In genomic region chr6:72544283-72544987, GRCm38 (mm10) we compare ENCODE assay signal across 8 mouse cellular contexts. TPM values are rescaled to one million over a fixed set of nuclear protein-coding genes. Genes with fewer than 3 reads are reported as not detected.
DNase-seq lines count a peak whose midpoint lies in the region; ATAC-seq and TF ChIP-seq lines count a peak whose summit lies in the region.

Capg (plus strand) TSS chr6:72544391.

- peak within 1 kb of the TSS; percentile 56 for H3K4me2 ChIP-seq in intestine, embryonic 15.5 days (replicated peaks)

- no peak for TF ChIP-seq CTCF in E14TG2a.4 (conservative IDR thresholded peaks at IDR 0.05; ENCODE audit: low read length)

- peak; percentile 35 for ATAC-seq in intestine, embryonic 15.5 days

- H3K9me3 ChIP-seq in E14TG2a.4 (ENCODE audit: low read length), result peaks cover 4% of the 10 kb centered on the region; the same call in 1 of the 2 replicates
- H3K9me3 ChIP-seq in intestine, embryonic 15.5 days, result no peaks in the 10 kb centered on the region

- 8% methylated on average over 23 of the region's 23 CpGs for WGBS in intestine, embryonic 15.5 days

- H3K4me3 ChIP-seq in E14TG2a.4 (replicated peaks; ENCODE audit: low read length), result peak within 1 kb of the TSS; percentile 73
- H3K4me3 ChIP-seq in intestine, embryonic 15.5 days (replicated peaks), result peak within 1 kb of the TSS; percentile 30

- peaks cover 45% of the 10 kb centered on the region for H3K4me1 ChIP-seq in E14TG2a.4 (replicated peaks; ENCODE audit: low read depth, low read length)
- peaks cover 13% of the 10 kb centered on the region for H3K4me1 ChIP-seq in intestine, embryonic 15.5 days (replicated peaks)

- H3K27me3 ChIP-seq in E14TG2a.4 (ENCODE audit: insufficient read depth, low read length), result peaks cover 9% of the 10 kb centered on the region; the same call in 1 of the 2 replicates
- H3K27me3 ChIP-seq in intestine, embryonic 15.5 days (replicated peaks), result no peaks in the 10 kb centered on the region

- DNase-seq in adrenal gland, postnatal 36 days, result peak; percentile 83 to 86
- no peak for DNase-seq in gonadal fat pad, adult 2 months (ENCODE audit: low read depth)
- peak; percentile 70 to 81 for DNase-seq in lung, adult 18-20 months
- peak; percentile 35 for DNase-seq in ovary, postnatal 10 days (ENCODE audit: low spot score)
- DNase-seq in cerebellum, postnatal 10 days, result no peak
- no peak for DNase-seq in retina, postnatal 1 day

- H3K9ac ChIP-seq in intestine, embryonic 15.5 days, result peak within 1 kb of the TSS; percentile 22

- H3K36me3 ChIP-seq in E14TG2a.4 (ENCODE audit: insufficient read depth, low read length), result no peaks in the 10 kb centered on the region
- no peaks in the 10 kb centered on the region for H3K36me3 ChIP-seq in intestine, embryonic 15.5 days

- H3K27ac ChIP-seq in intestine, embryonic 15.5 days, result 0 out of 2 replicates have a peak within 1 kb of the TSS, but pooled peaks have one; percentile 3

RNA-seq across cellular contexts. Expression of gene Capg, which starts in this region (rescaled TPM):
- 10 to 100 TPM; 41.3 to 45.5 TPM for total RNA-seq in adrenal gland, postnatal 36 days (2021)
- polyA plus RNA-seq in gonadal fat pad, adult 2 months (2012; rRNA removed), result 138 TPM in 2 replicates
- 33.5 and 36.0 TPM in 2 replicates for polyA plus RNA-seq in intestine, embryonic 15.5 days (2015; fragmentation: Nextera tagmentation; extraction: Ambion mirVana)

Comparison
In these comparisons a context has a peak if more than half of its experiments do, and no peak if none do; other contexts are left out.
1. DNase-seq: peak in adrenal gland, postnatal 36 days (2 of 2), lung, adult 18-20 months (2 of 2) and ovary, postnatal 10 days (single experiment); none in gonadal fat pad, adult 2 months (single experiment), cerebellum, postnatal 10 days (0 of 2) and retina, postnatal 1 day (single experiment).